ENCODE assay signal across 8 mouse cellular contexts in genomic region chr8:84945633-84946527, GRCm38 (mm10). TPM values are rescaled to one million over a fixed set of nuclear protein-coding genes. Genes with fewer than 3 reads are reported as not detected.
DNase-seq lines count a peak whose midpoint lies in the region; ATAC-seq lines count a peak whose summit lies in the region.

No protein-coding gene starts in this region.

- peak; percentile 35; the same call in 1 of the 2 replicates for ATAC-seq in lung, embryonic 15.5 days (ENCODE audit: borderline replicate concordance, extremely low read depth, low FRiP score, low TSS enrichment)
- no peak; the same call in 1 of the 2 replicates for ATAC-seq in limb, embryonic 12.5 days (ENCODE audit: insufficient number of reproducible peaks, insufficient read depth, low FRiP score, low TSS enrichment, low read depth)

- H3K9ac ChIP-seq in lung, embryonic 15.5 days = no peak overlapping the region
- peak overlapping the region; percentile 34; the same call in 1 of the 2 replicates for H3K9ac ChIP-seq in limb, embryonic 12.5 days (replicated peaks)

- no peaks in the 10 kb centered on the region for H3K36me3 ChIP-seq in lung, embryonic 15.5 days
- H3K36me3 ChIP-seq in forebrain, embryonic 10.5 days (replicated peaks) = no peaks in the 10 kb centered on the region
- no peaks in the 10 kb centered on the region for H3K36me3 ChIP-seq in limb, embryonic 12.5 days

- H3K9me3 ChIP-seq in lung, embryonic 15.5 days = no peaks in the 10 kb centered on the region
- H3K9me3 ChIP-seq in forebrain, embryonic 10.5 days = no peaks in the 10 kb centered on the region
- H3K9me3 ChIP-seq in limb, embryonic 12.5 days = no peaks in the 10 kb centered on the region

- under 1% methylated on average over 49 of the region's 67 CpGs for WGBS in lung, embryonic 15.5 days
- under 1% methylated on average over 60 of the region's 67 CpGs for WGBS in forebrain, embryonic 10.5 days
- 1% methylated on average over 50 of the region's 67 CpGs for WGBS in limb, embryonic 12.5 days

- H3K27ac ChIP-seq in lung, embryonic 15.5 days = no peak overlapping the region
- peak overlapping the region; percentile 48; the same call in 1 of the 2 replicates for H3K27ac ChIP-seq in forebrain, embryonic 10.5 days
- no peak overlapping the region for H3K27ac ChIP-seq in limb, embryonic 12.5 days

- H3K4me2 ChIP-seq in lung, embryonic 15.5 days = peak overlapping the region; percentile 78
- peak overlapping the region; percentile 86 for H3K4me2 ChIP-seq in limb, embryonic 12.5 days

- peak overlapping the region; percentile 41 for H3K4me3 ChIP-seq in lung, embryonic 15.5 days
- peak overlapping the region; percentile 75 for H3K4me3 ChIP-seq in forebrain, embryonic 10.5 days
- peak overlapping the region; percentile 47 for H3K4me3 ChIP-seq in limb, embryonic 12.5 days (replicated peaks)

- DNase-seq in lung, postnatal 25 days (ENCODE audit: low spot score) = no peak
- peak; percentile 84 for DNase-seq in cerebellum, adult 11-12 months
- peak; percentile 63 for DNase-seq in forebrain, embryonic 10.5 days (ENCODE audit: extremely low spot score, low spot score)
- peak; percentile 69 for DNase-seq in right cerebral cortex, postnatal 14 days
- no peak for DNase-seq in spleen, postnatal 10 days (ENCODE audit: low spot score in 2 of 2)
- DNase-seq in lung, postnatal 4 days = no peak

- H3K4me1 ChIP-seq in lung, embryonic 15.5 days = peaks cover 22% of the 10 kb centered on the region
- H3K4me1 ChIP-seq in forebrain, embryonic 10.5 days = peaks cover 39% of the 10 kb centered on the region
- peaks cover 11% of the 10 kb centered on the region for H3K4me1 ChIP-seq in limb, embryonic 12.5 days (replicated peaks)

- peaks cover 82% of the 10 kb centered on the region for H3K27me3 ChIP-seq in lung, embryonic 15.5 days
- H3K27me3 ChIP-seq in forebrain, embryonic 10.5 days (ENCODE audit: poor library complexity, severe bottlenecking) = peaks cover 81% of the 10 kb centered on the region
- peaks cover 91% of the 10 kb centered on the region for H3K27me3 ChIP-seq in limb, embryonic 12.5 days

RNA-seq across cellular contexts. Expression of gene Rtbdn, which starts 0.9 kb away (rescaled TPM):
- polyA plus RNA-seq in lung, embryonic 15.5 days (2015; fragmentation: Nextera tagmentation; extraction: Ambion mirVana) = 0.12 and 0.13 TPM in 2 replicates
- 1.3 and 1.8 TPM in 2 replicates for polyA plus RNA-seq in forebrain, embryonic 10.5 days (2016; fragmentation: Nextera tagmentation; extraction: Ambion mirVana)
- 0.34 and 0.58 TPM in 2 replicates for polyA plus RNA-seq in limb, embryonic 12.5 days (2016; fragmentation: Nextera tagmentation; extraction: Ambion mirVana)

RNA-seq across cellular contexts. Expression of gene Mast1, which starts 8.7 kb away (rescaled TPM):
- 0.49 TPM in 2 replicates for polyA plus RNA-seq in lung, embryonic 15.5 days (2015; fragmentation: Nextera tagmentation; extraction: Ambion mirVana)
- polyA plus RNA-seq in forebrain, embryonic 10.5 days (2016; fragmentation: Nextera tagmentation; extraction: Ambion mirVana) = 2.6 and 3.8 TPM in 2 replicates
- 0.33 and 0.60 TPM in 2 replicates for polyA plus RNA-seq in limb, embryonic 12.5 days (2016; fragmentation: Nextera tagmentation; extraction: Ambion mirVana)

RNA-seq across cellular contexts. Expression of gene Gm49661, which starts 23.4 kb away (rescaled TPM):
- not detected in 2 replicates for polyA plus RNA-seq in lung, embryonic 15.5 days (2015; fragmentation: Nextera tagmentation; extraction: Ambion mirVana)
- polyA plus RNA-seq in forebrain, embryonic 10.5 days (2016; fragmentation: Nextera tagmentation; extraction: Ambion mirVana) = not detected in 2 replicates
- not detected in 2 replicates for polyA plus RNA-seq in limb, embryonic 12.5 days (2016; fragmentation: Nextera tagmentation; extraction: Ambion mirVana)

RNA-seq across cellular contexts. Expression of gene Prdx2, which starts 23.5 kb away (rescaled TPM):
- 727 and 733 TPM in 2 replicates for polyA plus RNA-seq in lung, embryonic 15.5 days (2015; fragmentation: Nextera tagmentation; extraction: Ambion mirVana)
- 1,199 and 1,255 TPM in 2 replicates for polyA plus RNA-seq in forebrain, embryonic 10.5 days (2016; fragmentation: Nextera tagmentation; extraction: Ambion mirVana)
- 1,079 and 1,120 TPM in 2 replicates for polyA plus RNA-seq in limb, embryonic 12.5 days (2016; fragmentation: Nextera tagmentation; extraction: Ambion mirVana)

RNA-seq across cellular contexts. Expression of gene Rnaseh2a, which starts 23.7 kb away (rescaled TPM):
- polyA plus RNA-seq in lung, embryonic 15.5 days (2015; fragmentation: Nextera tagmentation; extraction: Ambion mirVana) = 114 and 120 TPM in 2 replicates
- 163 and 173 TPM in 2 replicates for polyA plus RNA-seq in forebrain, embryonic 10.5 days (2016; fragmentation: Nextera tagmentation; extraction: Ambion mirVana)
- 105 and 122 TPM in 2 replicates for polyA plus RNA-seq in limb, embryonic 12.5 days (2016; fragmentation: Nextera tagmentation; extraction: Ambion mirVana)

Comparison
In these comparisons a context has a peak if more than half of its experiments do, and no peak if none do; other contexts are left out.
1. DNase-seq: peak in cerebellum, adult 11-12 months (single experiment), forebrain, embryonic 10.5 days (single experiment) and right cerebral cortex, postnatal 14 days (single experiment); none in lung, postnatal 25 days (single experiment), spleen, postnatal 10 days (0 of 2) and lung, postnatal 4 days (0 of 2).
2. Peak in every context shown above with its lines, with median percentiles within 50 percentile points of each other: H3K4me3 ChIP-seq.